Mouse (Mus musculus) liver, embryonic 16.5 days (tissue): ENCODE results near the gene Ppia. TPM values are rescaled to one million over a fixed set of nuclear protein-coding genes. Genes with fewer than 3 reads are reported as not detected.
"Not testable (repeated sequence)": the region's sequence is repeated elsewhere in the genome, so short reads cannot be mapped to it uniquely, and the experiment has no call there.

Experiments
- ATAC-seq: fragments of 200-750 bp; cut with Nextera tagmentation; 2 replicates; pipeline ENCODE4 v1.8.0; 2017; ENCODE audit warnings: low read depth, mild to moderate bottlenecking, moderate number of reproducible peaks, moderate library complexity
- H3K27ac ChIP-seq: fragments of 300-500 bp; sonication (generic); 2 replicates; pipeline ENCODE4 v1.5.1; 2014; ENCODE audit warnings: mild to moderate bottlenecking, low read length
- H3K27me3 ChIP-seq: fragments of 300-500 bp; sonication (generic); 2 replicates; pipeline ENCODE4 v1.6.1; 2014; ENCODE audit warnings: low read depth, low read length, mixed read lengths; ENCODE audit not compliant: control insufficient read depth, insufficient read depth
- H3K36me3 ChIP-seq: fragments of 300-500 bp; sonication (generic); 2 replicates; pipeline ENCODE4 v1.6.1; 2014; ENCODE audit warnings: mild to moderate bottlenecking; ENCODE audit not compliant: control insufficient read depth, insufficient read depth
- H3K4me1 ChIP-seq: fragments of 300-500 bp; sonication (generic); 2 replicates; pipeline ENCODE4 v1.6.1; 2014; ENCODE audit warnings: low read depth, low read length, mixed read lengths; ENCODE audit not compliant: control insufficient read depth
- H3K4me2 ChIP-seq: fragments of 300-500 bp; sonication (generic); 2 replicates; pipeline ENCODE4 v1.6.1; 2014; ENCODE audit warnings: low read depth, low read length, mixed read lengths
- H3K4me3 ChIP-seq: fragments of 300-500 bp; sonication (generic); 2 replicates; pipeline ENCODE4 v1.5.1; 2014; ENCODE audit warnings: low read depth, mild to moderate bottlenecking, low read length
- H3K9ac ChIP-seq: fragments of 300-500 bp; sonication (generic); 2 replicates; pipeline ENCODE4 v1.6.1; 2014; ENCODE audit warnings: low read depth, low read length
- H3K9me3 ChIP-seq: fragments of 300-500 bp; sonication (generic); replicated peaks from 2 replicates; pipeline ENCODE4 v1.6.1; 2016; ENCODE audit warnings: low read length; ENCODE audit not compliant: control insufficient read depth
- WGBS: fragments of 180-500 bp; shearing (Covaris S2); extraction: QIAGEN DNeasy Blood & Tissue Kit; methylation state at CpG from one replicate; pipeline ENCODE4 v1.1.7; 2014; ENCODE audit not compliant: insufficient replicate concordance; 5-methylcytosine and 5-hydroxymethylcytosine counted together
- polyA plus RNA-seq: library from polyadenylated mRNA; unstranded; fragments of >200 nt; fragmentation: Nextera tagmentation; extraction: Ambion mirVana; gene quantifications from 2 replicates; pipeline ENCODE4 v1.2.1, GENCODE M21; 2015

Gene Ppia
- polyA plus RNA-seq, 1 experiment from 2014 or later, result 2,023 TPM

- no peak overlapping the region for H3K4me3 ChIP-seq
- H3K4me2 ChIP-seq, result no peak overlapping the region
- H3K27me3 ChIP-seq, result no peaks in the 10 kb centered on the region
- no peak overlapping the region for H3K9ac ChIP-seq
- H3K27ac ChIP-seq, result no peak overlapping the region
- peaks cover 4% of the 10 kb centered on the region for H3K36me3 ChIP-seq
- no peak for ATAC-seq
- H3K4me1 ChIP-seq, result peaks cover 11% of the 10 kb centered on the region
- 35% methylated on average over 5 of the region's 5 CpGs for WGBS
- peaks cover 13% of the 10 kb centered on the region for H3K9me3 ChIP-seq
Observed at GRCm38 (mm10) chr11:6410050-6410602, 5.1 kb upstream of the Ppia start.

GRCm38 (mm10) chr11:6410755-6411154, 4.5 kb upstream of the Ppia start:
- H3K27me3 ChIP-seq, H3K4me3 ChIP-seq, ATAC-seq, H3K4me2 ChIP-seq, H3K27ac ChIP-seq, H3K36me3 ChIP-seq, H3K9ac ChIP-seq: not testable (repeated sequence)
- Histone ChIP-seq H3K9me3 (peaks cover 13% of the 10 kb centered on the region), H3K4me1 (peaks cover 14% of the 10 kb centered on the region)
- 66% methylated on average over 5 of the region's 5 CpGs for WGBS

GRCm38 (mm10) chr11:6411684-6412083, 3.6 kb upstream of the Ppia start:
- Histone ChIP-seq H3K4me3 (no peak overlapping the region), H3K4me2 (no peak overlapping the region), H3K9ac (no peak overlapping the region), H3K36me3 (no peaks in the 10 kb centered on the region), H3K4me1 (peaks cover 11% of the 10 kb centered on the region), H3K27ac (no peak overlapping the region), H3K9me3 (peaks cover 13% of the 10 kb centered on the region), H3K27me3 (no peaks in the 10 kb centered on the region)
- no peak for ATAC-seq
- WGBS, result 6% methylated on average over 5 of the region's 5 CpGs

GRCm38 (mm10) chr11:6413264-6413663, 2.0 kb upstream of the Ppia start:
- no peaks in the 10 kb centered on the region for H3K27me3 ChIP-seq
- H3K27ac ChIP-seq, result peak overlapping the region; percentile 54
- H3K9ac ChIP-seq, result no peak overlapping the region
- peaks cover 13% of the 10 kb centered on the region for H3K9me3 ChIP-seq
- 77% methylated on average over 12 of the region's 12 CpGs for WGBS
- peaks cover under 1% of the 10 kb centered on the region; the same call in 1 of the 2 replicates for H3K36me3 ChIP-seq
- peaks cover 19% of the 10 kb centered on the region for H3K4me1 ChIP-seq
- no peak overlapping the region for H3K4me3 ChIP-seq
- no peak overlapping the region for H3K4me2 ChIP-seq
- no peak for ATAC-seq

GRCm38 (mm10) chr11:6415551-6416404, 535 bp downstream of the Ppia start:
- Histone ChIP-seq H3K9ac (peak overlapping the region; percentile 77), H3K36me3 (peaks cover 18% of the 10 kb centered on the region), H3K4me1 (peaks cover 21% of the 10 kb centered on the region), H3K4me3 (peak overlapping the region; percentile 77), H3K27ac (peak overlapping the region; percentile 92), H3K27me3 (no peaks in the 10 kb centered on the region), H3K9me3 (peaks cover 13% of the 10 kb centered on the region), H3K4me2 (peak overlapping the region; percentile 88)
- peak; percentile 91 for ATAC-seq
- under 1% methylated on average over 88 of the region's 102 CpGs for WGBS

- H3K27me3 ChIP-seq, result no peaks in the 10 kb centered on the region
- H3K27ac ChIP-seq, result peak overlapping the region; percentile 92
- H3K9ac ChIP-seq, result peak overlapping the region; percentile 77
- peaks cover 23% of the 10 kb centered on the region for H3K36me3 ChIP-seq
- H3K4me2 ChIP-seq, result peak overlapping the region; percentile 88
- peaks cover 13% of the 10 kb centered on the region for H3K9me3 ChIP-seq
- peak overlapping the region; percentile 77 for H3K4me3 ChIP-seq
- ATAC-seq, result peak; percentile 60
- WGBS, result under 1% methylated on average over 30 of the region's 30 CpGs
- H3K4me1 ChIP-seq, result peaks cover 21% of the 10 kb centered on the region
Observed at GRCm38 (mm10) chr11:6416405-6417034, 1.3 kb downstream of the Ppia start.

GRCm38 (mm10) chr11:6417069-6417468, 1.8 kb downstream of the Ppia start:
- peaks cover 13% of the 10 kb centered on the region for H3K9me3 ChIP-seq
- H3K27me3 ChIP-seq, result no peaks in the 10 kb centered on the region
- H3K4me2 ChIP-seq, result peak overlapping the region; percentile 88
- H3K4me3 ChIP-seq, result peak overlapping the region; percentile 77
- H3K4me1 ChIP-seq, result peaks cover 21% of the 10 kb centered on the region
- WGBS, result 14% methylated on average over 2 of the region's 2 CpGs
- peaks cover 23% of the 10 kb centered on the region for H3K36me3 ChIP-seq
- ATAC-seq, result no peak
- peak overlapping the region; percentile 77 for H3K9ac ChIP-seq
- peak overlapping the region; percentile 62; the same call in 1 of the 2 replicates for H3K27ac ChIP-seq

GRCm38 (mm10) chr11:6417490-6417889, 2.2 kb downstream of the Ppia start:
- Histone ChIP-seq H3K9me3 (peaks cover 11% of the 10 kb centered on the region), H3K4me3 (peak overlapping the region; percentile 77), H3K27ac (no peak overlapping the region; the same call in 1 of the 2 replicates), H3K9ac (peak overlapping the region; percentile 77), H3K36me3 (peaks cover 25% of the 10 kb centered on the region), H3K27me3 (no peaks in the 10 kb centered on the region), H3K4me1 (peaks cover 21% of the 10 kb centered on the region), H3K4me2 (peak overlapping the region; percentile 88)
- no peak for ATAC-seq

- H3K9ac ChIP-seq, result no peak overlapping the region
- peaks cover 27% of the 10 kb centered on the region for H3K36me3 ChIP-seq
- H3K4me3 ChIP-seq, result no peak overlapping the region
- no peaks in the 10 kb centered on the region for H3K27me3 ChIP-seq
- no peak overlapping the region for H3K4me2 ChIP-seq
- H3K9me3 ChIP-seq, result no peaks in the 10 kb centered on the region
- no peak for ATAC-seq
- no peak overlapping the region for H3K27ac ChIP-seq
- H3K4me1 ChIP-seq, result peaks cover 21% of the 10 kb centered on the region
- WGBS, result 63% methylated on average over 5 of the region's 5 CpGs
Observed at GRCm38 (mm10) chr11:6418751-6419150, 3.5 kb downstream of the Ppia start.
